ENCODE assay signal across 9 mouse cellular contexts in genomic region chr17:29928751-29929237, GRCm38 (mm10). TPM values are rescaled to one million over a fixed set of nuclear protein-coding genes. Genes with fewer than 3 reads are reported as not detected.
DNase-seq lines count a peak whose midpoint lies in the region; ATAC-seq lines count a peak whose summit lies in the region.
"Had no signal": no experiment of that assay in that cellular context is flagged by ENCODE, and none has a peak within 500 bp of the region (broad histone marks: within the 10 kb centered on the region; RNA-seq: fewer than 3 reads in every experiment).

No protein-coding gene starts in this region.

- intact Hi-C loops in gastrocnemius, postnatal 14 days (cut with DNase I; ENCODE audit: low total_unique reads) = no loop called here

- H3K27ac ChIP-seq in midbrain, embryonic 14.5 days (replicated peaks; ENCODE audit: low read depth, low read length) = no peak overlapping the region
- no peak overlapping the region for H3K27ac ChIP-seq in midbrain, embryonic 15.5 days
- no peak overlapping the region for H3K27ac ChIP-seq in intestine, embryonic 14.5 days (ENCODE audit: low read depth)
- H3K27ac ChIP-seq: macrophage had no signal

- H3K9ac ChIP-seq in midbrain, embryonic 14.5 days (replicated peaks; ENCODE audit: low read length) = no peak overlapping the region
- H3K9ac ChIP-seq in midbrain, embryonic 15.5 days = no peak overlapping the region
- no peak overlapping the region for H3K9ac ChIP-seq in intestine, embryonic 14.5 days (ENCODE audit: low read length)

- H3K9me3 ChIP-seq in midbrain, embryonic 14.5 days (ENCODE audit: control insufficient read depth, low read length) = no peaks in the 10 kb centered on the region
- no peaks in the 10 kb centered on the region for H3K9me3 ChIP-seq in midbrain, embryonic 15.5 days
- H3K9me3 ChIP-seq in intestine, embryonic 14.5 days (ENCODE audit: control insufficient read depth, low read length) = no peaks in the 10 kb centered on the region

- ATAC-seq in midbrain, embryonic 14.5 days (ENCODE audit: low FRiP score, low TSS enrichment) = no peak
- ATAC-seq in midbrain, embryonic 15.5 days (replicated peaks) = no peak
- ATAC-seq in intestine, embryonic 14.5 days (replicated peaks; ENCODE audit: low FRiP score, low TSS enrichment, low read depth) = peak; percentile 65; the same call in 1 of the 2 replicates

- no peak overlapping the region for H3K4me3 ChIP-seq in midbrain, embryonic 14.5 days (replicated peaks; ENCODE audit: low read depth, low read length)
- no peak overlapping the region for H3K4me3 ChIP-seq in midbrain, embryonic 15.5 days
- H3K4me3 ChIP-seq in intestine, embryonic 14.5 days (ENCODE audit: low read depth, low read length) = no peak overlapping the region

- DNase-seq in midbrain, embryonic 14.5 days = peak; percentile 55
- DNase-seq in adrenal gland, postnatal 25 days = peak; percentile 25
- DNase-seq in gastrocnemius, postnatal 14 days = peak; percentile 48
- DNase-seq in intestine, embryonic 14.5 days (ENCODE audit: low spot score) = peak; percentile 64
- peak; percentile 23 to 29 for DNase-seq in layer of hippocampus, postnatal 25 days (ENCODE audit: extremely low spot score in 1 of 2, low spot score in 1 of 2)
- peak; percentile 27 for DNase-seq in skeletal muscle tissue, adult 2 months (ENCODE audit: low read depth, low spot score)
- DNase-seq in yolk sac, embryonic 10.5 days (ENCODE audit: low spot score) = no peak

- no peaks in the 10 kb centered on the region for H3K27me3 ChIP-seq in midbrain, embryonic 14.5 days (ENCODE audit: control insufficient read depth, insufficient read depth, low read length)
- H3K27me3 ChIP-seq in midbrain, embryonic 15.5 days (replicated peaks) = no peaks in the 10 kb centered on the region
- no peaks in the 10 kb centered on the region for H3K27me3 ChIP-seq in intestine, embryonic 14.5 days (replicated peaks; ENCODE audit: control insufficient read depth, insufficient read depth, low read length)

- no peaks in the 10 kb centered on the region for H3K36me3 ChIP-seq in midbrain, embryonic 14.5 days (ENCODE audit: control insufficient read depth, insufficient read depth, low read length)
- no peaks in the 10 kb centered on the region for H3K36me3 ChIP-seq in midbrain, embryonic 15.5 days (replicated peaks)
- H3K36me3 ChIP-seq in intestine, embryonic 14.5 days (ENCODE audit: control insufficient read depth, insufficient read depth, low read length) = no peaks in the 10 kb centered on the region

- no peaks in the 10 kb centered on the region; the same call in 1 of the 2 replicates for H3K4me1 ChIP-seq in midbrain, embryonic 14.5 days (ENCODE audit: control insufficient read depth, insufficient read depth, low read length)
- H3K4me1 ChIP-seq in midbrain, embryonic 15.5 days = peaks cover 3% of the 10 kb centered on the region; the same call in 1 of the 2 replicates
- H3K4me1 ChIP-seq in intestine, embryonic 14.5 days (replicated peaks; ENCODE audit: control insufficient read depth, insufficient read depth, low read length) = no peaks in the 10 kb centered on the region; the same call in 1 of the 2 replicates

- WGBS in midbrain, embryonic 14.5 days = 55% methylated on average over 16 of the region's 16 CpGs
- 38% methylated on average over 16 of the region's 16 CpGs for WGBS in midbrain, embryonic 15.5 days
- 26% methylated on average over 16 of the region's 16 CpGs for WGBS in intestine, embryonic 14.5 days

- H3K4me2 ChIP-seq in midbrain, embryonic 14.5 days (ENCODE audit: low read length) = no peak overlapping the region
- no peak overlapping the region for H3K4me2 ChIP-seq in midbrain, embryonic 15.5 days
- 0 out of 2 replicates have a peak overlapping the region, but pooled peaks have one; percentile 7 for H3K4me2 ChIP-seq in intestine, embryonic 14.5 days (ENCODE audit: low read length)

RNA-seq across cellular contexts. Expression of gene Mdga1, which starts 41.1 kb away (rescaled TPM):
- 20.0 and 20.5 TPM in 2 replicates for polyA plus RNA-seq in midbrain, embryonic 14.5 days (2014; fragmentation: Nextera tagmentation; extraction: Ambion mirVana)
- 19.6 and 22.0 TPM in 2 replicates for polyA plus RNA-seq in midbrain, embryonic 15.5 days (2015; fragmentation: Nextera tagmentation; extraction: Ambion mirVana)
- total RNA-seq in adrenal gland, postnatal 25 days (2021) = 1.4 and 1.9 TPM in 2 replicates
- 10 to 100 TPM; 50.6 to 51.2 TPM for total RNA-seq in gastrocnemius, postnatal 14 days (2021)
- 1.5 and 1.7 TPM in 2 replicates for polyA plus RNA-seq in intestine, embryonic 14.5 days (2014; fragmentation: Nextera tagmentation; extraction: Ambion mirVana)
- total RNA-seq in layer of hippocampus, postnatal 25 days (2021) = 10 to 100 TPM; 56.9 to 68.0 TPM

Comparison
In these comparisons a context has a peak if more than half of its experiments do, and no peak if none do; other contexts are left out.
1. RNA of gene Mdga1, which starts 41.1 kb away (total RNA-seq): 56.9 to 68.0 TPM in layer of hippocampus, postnatal 25 days and 50.6 to 51.2 TPM in gastrocnemius, postnatal 14 days; 1.4 to 1.9 TPM in adrenal gland, postnatal 25 days; every median in the first group is over 10 times any median in the second.